Mouse (Mus musculus) MEL (cell line): ENCODE results near the gene Cnbd2. TPM values are rescaled to one million over a fixed set of nuclear protein-coding genes. Genes with fewer than 3 reads are reported as not detected.

Experiments used
- DNase-seq: peaks from one replicate; pipeline ENCODE4 v3.0.0; 2011; ENCODE audit warnings: low read depth, low spot score
- H3K27ac ChIP-seq: 2 replicates; pipeline ENCODE4 v1.5.1; 2012; ENCODE audit warnings: low read depth, mild to moderate bottlenecking, control low read depth, low read length, moderate library complexity; ENCODE audit not compliant: control insufficient read depth
- H3K27me3 ChIP-seq, 2 experiments: fragments of 150-350 bp in 1 of 2; sonication (generic) in 1 of 2; 2 replicates each; pipeline ENCODE4 v1.6.1; 2012; ENCODE audit warnings: low read length in 2 of 2, mild to moderate bottlenecking in 2 of 2, improper control_type of control experiment in 1 of 2, moderate library complexity in 1 of 2; ENCODE audit not compliant: insufficient read depth in 2 of 2, control insufficient read depth in 1 of 2
- H3K36me3 ChIP-seq, 2 experiments: 2 replicates each; pipeline ENCODE4 v1.6.1; 2012 to 2014; ENCODE audit warnings: low read length in 2 of 2, improper control_type of control experiment in 1 of 2, inconsistent platforms in 1 of 2, mild to moderate bottlenecking in 1 of 2; ENCODE audit not compliant: insufficient read depth in 2 of 2, control insufficient read depth in 1 of 2
- H3K4me1 ChIP-seq, 2 experiments: fragments of 150-350 bp in 1 of 2; sonication (generic) in 1 of 2; 2 replicates each; pipeline ENCODE4 v1.6.1; 2012; ENCODE audit warnings: low read length in 2 of 2, improper control_type of control experiment in 1 of 2, mild to moderate bottlenecking in 1 of 2; ENCODE audit not compliant: insufficient read depth in 2 of 2, control insufficient read depth in 1 of 2
- H3K4me3 ChIP-seq, 2 experiments: fragments of 150-350 bp in 1 of 2; sonication (generic) in 1 of 2; 2 replicates each; pipeline ENCODE4 v1.5.1; 2012; ENCODE audit warnings: low read depth in 2 of 2, low read length in 2 of 2, mild to moderate bottlenecking in 2 of 2, moderate library complexity in 2 of 2, control low read depth in 1 of 2, improper control_type of control experiment in 1 of 2; ENCODE audit not compliant: control insufficient read depth in 1 of 2, insufficient read depth in 1 of 2
- H3K79me2 ChIP-seq: 2 replicates; pipeline ENCODE4 v1.6.1; 2012; ENCODE audit warnings: mild to moderate bottlenecking, low read length, moderate library complexity; ENCODE audit not compliant: control insufficient read depth, poor library complexity, insufficient read depth
- H3K9ac ChIP-seq: 2 replicates; pipeline ENCODE4 v1.6.1; 2012; ENCODE audit warnings: low read depth, mild to moderate bottlenecking, control low read depth, low read length, moderate library complexity; ENCODE audit not compliant: control insufficient read depth, poor library complexity, severe bottlenecking
- H3K9me3 ChIP-seq: fragments of 150-350 bp; sonication (generic); replicated peaks from 2 replicates; pipeline ENCODE4 v1.6.1; 2012; ENCODE audit warnings: mild to moderate bottlenecking, low read length, improper control_type of control experiment, moderate library complexity; ENCODE audit not compliant: insufficient read depth
- CHD1 ChIP-seq: IDR thresholded peaks from 2 replicates; pipeline ENCODE4 v1.6.1; 2012; ENCODE audit warnings: low read depth, mild to moderate bottlenecking, inconsistent platforms, low read length, improper control_type of control experiment
- E2F4 ChIP-seq: IDR thresholded peaks from 2 replicates; pipeline ENCODE4 v1.6.1; 2011; ENCODE audit warnings: low read depth, low read length, improper control_type of control experiment, borderline replicate concordance
- EP300 ChIP-seq, 2 experiments: IDR thresholded peaks; 2 replicates each; pipeline ENCODE4 v1.6.1; 2011; ENCODE audit warnings: improper control_type of control experiment in 2 of 2, low read length in 2 of 2, low read depth in 1 of 2, mild to moderate bottlenecking in 1 of 2
- KAT2A ChIP-seq: conservative IDR thresholded peaks from 2 replicates; pipeline ENCODE4 v1.6.1; 2012; ENCODE audit warnings: low read depth, low read length, improper control_type of control experiment, inconsistent platforms
- MAFK ChIP-seq: IDR thresholded peaks from 2 replicates; pipeline ENCODE4 v1.6.1; 2011; ENCODE audit warnings: low read depth, mild to moderate bottlenecking, low read length, improper control_type of control experiment, borderline replicate concordance
- MAX ChIP-seq: IDR thresholded peaks from 2 replicates; pipeline ENCODE4 v1.6.1; 2011; ENCODE audit warnings: low read length, improper control_type of control experiment
- MEF2A ChIP-seq: IDR thresholded peaks from 2 replicates; pipeline ENCODE4 v1.6.1; 2014; ENCODE audit warnings: low read depth, mild to moderate bottlenecking, inconsistent platforms, low read length, improper control_type of control experiment; ENCODE audit not compliant: poor library complexity, insufficient replicate concordance, severe bottlenecking; ENCODE audit errors: extremely low read depth
- NELFE ChIP-seq: IDR thresholded peaks from 2 replicates; pipeline ENCODE4 v1.6.1; 2011; ENCODE audit warnings: low read depth, low read length, improper control_type of control experiment
- POLR2AphosphoS5 ChIP-seq: IDR thresholded peaks from 2 replicates; pipeline ENCODE4 v1.6.1; 2012; ENCODE audit warnings: low read depth, borderline replicate concordance, mild to moderate bottlenecking, inconsistent platforms, low read length, moderate library complexity, mixed read lengths
- RAD21 ChIP-seq: IDR thresholded peaks from 2 replicates; pipeline ENCODE4 v1.6.1; 2011; ENCODE audit warnings: mild to moderate bottlenecking, low read depth, low read length, improper control_type of control experiment
- RCOR1 ChIP-seq: IDR thresholded peaks from 2 replicates; pipeline ENCODE4 v1.6.1; 2012; ENCODE audit warnings: low read depth, mild to moderate bottlenecking, inconsistent platforms, low read length, improper control_type of control experiment
- UBTF ChIP-seq: IDR thresholded peaks from 2 replicates; pipeline ENCODE4 v1.6.1; 2012; ENCODE audit warnings: low read depth, mild to moderate bottlenecking, inconsistent platforms, low read length, improper control_type of control experiment, moderate library complexity, borderline replicate concordance; ENCODE audit not compliant: insufficient read depth
- USF1 ChIP-seq: IDR thresholded peaks from 2 replicates; pipeline ENCODE4 v1.6.1; 2014; ENCODE audit warnings: low read depth, mild to moderate bottlenecking, inconsistent platforms, low read length, improper control_type of control experiment, moderate library complexity
- USF2 ChIP-seq, 2 experiments: IDR thresholded peaks; 2 replicates each; pipeline ENCODE4 v1.6.1; 2011 to 2012; ENCODE audit warnings: improper control_type of control experiment in 2 of 2, low read length in 2 of 2, borderline replicate concordance in 1 of 2, inconsistent platforms in 1 of 2, low read depth in 1 of 2, mild to moderate bottlenecking in 1 of 2; ENCODE audit not compliant: insufficient read depth in 1 of 2
- polyA plus RNA-seq, 2 experiments: library from polyadenylated mRNA; stranded (reverse) in 1 of 2; unstranded in 1 of 2; fragments of >175 nt in 1 of 2; fragments of >200 nt in 1 of 2; gene quantifications; 2 replicates each; pipeline versions ENCODE4 v1.2.1 to v1.2.4; 2012; ENCODE audit warnings: low replicate concordance in 2 of 2, low read depth in 1 of 2; ENCODE audit not compliant: insufficient read length in 2 of 2, insufficient read depth in 1 of 2, missing spikeins in 1 of 2
- total RNA-seq: library from RNA; depleted of rRNA; stranded (reverse); fragments of 300-350 nt; gene quantifications from 2 replicates; pipeline ENCODE4 v1.2.3, GENCODE M21; 2012

Gene Cnbd2
- total and polyA plus RNA-seq, 3 experiments = 1.8 to 4.8 TPM; not detected in 1

DNA sequence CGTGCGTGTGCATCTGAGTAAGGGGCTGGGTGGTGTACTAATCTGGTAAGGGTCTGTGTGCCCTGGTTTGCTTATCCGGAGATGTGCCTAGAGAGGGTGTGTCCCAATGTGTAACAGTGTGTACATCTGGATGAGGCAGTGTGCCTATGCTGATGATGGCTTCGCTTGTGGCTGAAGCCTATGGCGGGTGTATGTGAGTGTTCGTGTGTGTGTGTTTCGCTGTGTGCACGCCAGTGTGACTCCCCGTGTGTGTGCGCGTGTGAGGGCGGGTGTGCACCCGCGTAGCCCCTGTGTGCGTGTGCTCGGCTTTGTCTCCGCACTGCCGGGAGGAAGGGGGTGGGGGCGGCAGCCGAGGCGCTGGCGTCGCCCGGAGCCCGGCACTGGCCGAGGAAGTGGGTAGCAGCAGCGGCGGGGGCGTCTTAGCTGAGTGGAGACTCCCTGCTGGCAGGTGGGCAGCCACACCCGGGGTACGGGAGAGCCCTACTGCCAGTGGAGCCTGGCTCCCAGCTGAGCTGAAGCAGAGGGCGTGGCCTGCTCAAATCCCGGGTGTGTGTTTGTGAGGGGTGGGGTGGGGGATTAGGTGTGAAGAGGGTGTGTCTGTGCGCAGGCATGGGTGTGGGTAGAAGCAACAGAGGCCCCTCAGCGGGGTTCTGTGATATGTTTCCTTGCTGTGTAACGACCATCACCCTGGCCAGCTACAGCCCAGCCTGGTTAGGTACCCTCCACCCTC is 109.4 kb downstream of the Cnbd2 start:
- H3K9ac ChIP-seq = no peak overlapping the region
- peaks cover 5 to 6% of the 10 kb centered on the region in 2 experiments; a peak in 2 of 4 replicates for H3K27me3 ChIP-seq
- no peak for DNase-seq
- no peak overlapping the region for H3K27ac ChIP-seq
- H3K79me2 ChIP-seq = no peaks in the 10 kb centered on the region
- TF ChIP-seq MAX = no peak
- H3K36me3 ChIP-seq = peaks cover 0 to 8% of the 10 kb centered on the region in 2 experiments; a peak in 2 of 4 replicates
- H3K4me3 ChIP-seq = no peak overlapping the region
- peaks cover 2 to 23% of the 10 kb centered on the region in 2 experiments; a peak in 3 of 4 replicates for H3K4me1 ChIP-seq
- H3K9me3 ChIP-seq = no peaks in the 10 kb centered on the region

DNA sequence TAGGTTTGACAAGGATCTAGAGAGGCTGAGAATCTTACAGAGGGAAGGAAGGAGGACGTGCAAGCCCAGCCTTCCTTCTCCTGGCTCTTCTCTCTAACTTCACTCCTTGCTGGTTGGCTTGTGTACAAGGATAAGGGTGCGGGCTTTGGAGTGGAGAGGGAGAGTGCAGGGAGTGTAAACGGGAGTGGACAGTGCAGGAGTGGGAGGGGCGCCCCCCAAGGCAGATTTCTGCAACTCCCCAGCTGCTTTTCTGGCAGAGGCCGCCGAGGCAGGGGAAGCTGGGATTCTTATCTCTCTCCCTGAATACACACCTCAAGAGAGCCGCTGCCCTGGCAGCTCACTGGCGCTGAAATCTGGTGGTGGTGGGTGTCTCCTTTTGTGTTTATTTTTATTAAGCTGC is 110.5 kb downstream of the Cnbd2 start:
- DNase-seq = no peak
- no peaks in the 10 kb centered on the region for H3K79me2 ChIP-seq
- H3K9ac ChIP-seq = no peak overlapping the region
- no peak for TF ChIP-seq USF2 (IDR thresholded peaks at IDR 0.05; ENCODE audit: borderline replicate concordance in 1 of 2, insufficient read depth in 1 of 2, low read depth in 1 of 2, low read length in 2 of 2)
- no peak for TF ChIP-seq EP300 (IDR thresholded peaks at IDR 0.05; ENCODE audit: low read depth in 1 of 2, low read length in 2 of 2)
- no peak for TF ChIP-seq MEF2A
- no peak for TF ChIP-seq RCOR1
- no peak for TF ChIP-seq MAFK
- no peak for TF ChIP-seq NELFE
- no peak for TF ChIP-seq RAD21
- TF ChIP-seq POLR2AphosphoS5 = no peak
- TF ChIP-seq KAT2A = no peak
- H3K27ac ChIP-seq = no peak overlapping the region
- peaks cover 0 to 16% of the 10 kb centered on the region in 2 experiments; a peak in 3 of 4 replicates for H3K4me1 ChIP-seq
- no peaks in the 10 kb centered on the region for H3K36me3 ChIP-seq
- no peaks in the 10 kb centered on the region for H3K9me3 ChIP-seq
- H3K4me3 ChIP-seq = no peak overlapping the region
- H3K27me3 ChIP-seq = peaks cover 5 to 6% of the 10 kb centered on the region in 2 experiments; a peak in 2 of 4 replicates

DNA sequence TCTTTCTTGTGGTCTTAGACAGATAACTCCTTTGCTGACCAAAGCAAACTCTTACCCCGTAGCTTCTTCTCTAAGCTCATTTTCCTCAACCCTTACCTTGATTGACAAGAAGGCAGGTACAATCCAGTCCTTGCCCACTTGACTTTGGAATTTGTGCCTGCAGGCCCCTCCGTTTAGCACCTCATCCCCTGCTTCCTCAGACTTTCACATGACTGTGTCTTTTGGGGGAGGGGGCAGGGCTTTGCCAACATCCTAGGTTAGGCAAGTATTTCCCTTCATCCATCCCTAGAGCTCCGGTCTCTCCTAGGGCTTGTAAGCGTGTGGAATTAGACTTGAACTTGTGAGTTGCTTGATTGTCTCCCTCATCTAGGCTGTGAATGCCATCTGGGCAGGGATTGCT is 111.6 kb downstream of the Cnbd2 start:
- no peak for DNase-seq
- no peaks in the 10 kb centered on the region for H3K9me3 ChIP-seq
- H3K79me2 ChIP-seq = no peaks in the 10 kb centered on the region
- H3K27me3 ChIP-seq = peaks cover 5 to 6% of the 10 kb centered on the region in 2 experiments; a peak in 2 of 4 replicates
- no peaks in the 10 kb centered on the region for H3K36me3 ChIP-seq
- H3K27ac ChIP-seq = no peak overlapping the region
- H3K4me1 ChIP-seq = peaks cover 0 to 6% of the 10 kb centered on the region in 2 experiments; a peak in 2 of 4 replicates
- H3K9ac ChIP-seq = no peak overlapping the region
- H3K4me3 ChIP-seq = no peak overlapping the region
- TF ChIP-seq UBTF (no peak), E2F4 (no peak), USF1 (no peak), MAFK (no peak), KAT2A (no peak), CHD1 (no peak), NELFE (no peak), RCOR1 (no peak)
